Mouse (Mus musculus): ENCODE data around the gene Cidec.

Cidec gene

GRCm38 (mm10) chr6:113435664-113436205, at the start of gene Cidec:
Gene Cidec, minus strand, starts transcription at chr6:113435760.
- DNase-seq = no peak

- peak in 1 of 2 experiments; percentile 60 for DNase-seq
These were observed 48.2 kb upstream of the Cidec start for GRCm38 (mm10) chr6:113483729-113484128.

- peak; percentile 98 to 99 for DNase-seq
These were observed 47.6 kb upstream of the Cidec start, which contains the start of gene Creld1 for GRCm38 (mm10) chr6:113483100-113483615. Gene Creld1, plus strand, starts transcription at chr6:113483297.

GRCm38 (mm10) chr6:113482477-113483099, 47.0 kb upstream of the Cidec start:
- peak; percentile 43 to 70 for DNase-seq

- peak; percentile 47 to 72 for DNase-seq
These were observed 45.2 kb upstream of the Cidec start for GRCm38 (mm10) chr6:113480555-113481373.

GRCm38 (mm10) chr6:113478906-113479305, 43.3 kb upstream of the Cidec start:
- DNase-seq = peak in 1 of 2 experiments; percentile 74

- DNase-seq = no peak
These were observed 41.8 kb upstream of the Cidec start for GRCm38 (mm10) chr6:113477353-113477752.

- no peak for DNase-seq
These were observed 38.2 kb upstream of the Cidec start for GRCm38 (mm10) chr6:113473715-113474114.

GRCm38 (mm10) chr6:113473246-113473645, 37.7 kb upstream of the Cidec start:
- DNase-seq = no peak

- DNase-seq = no peak
These were observed 36.5 kb upstream of the Cidec start for GRCm38 (mm10) chr6:113472061-113472460.

- DNase-seq = peak; percentile 75 to 92
These were observed 35.9 kb upstream of the Cidec start, which contains the start of gene Il17rc for GRCm38 (mm10) chr6:113471297-113471936. Gene Il17rc, plus strand, starts transcription at chr6:113471427.

- DNase-seq = peak; percentile 87 to 88
These were observed 33.9 kb upstream of the Cidec start for GRCm38 (mm10) chr6:113469432-113469831.

GRCm38 (mm10) chr6:113469021-113469420, 33.5 kb upstream of the Cidec start:
- DNase-seq = peak; percentile 84 to 87

- no peak for DNase-seq
These were observed 33.0 kb upstream of the Cidec start for GRCm38 (mm10) chr6:113468512-113468911.

GRCm38 (mm10) chr6:113465602-113466001, 30.0 kb upstream of the Cidec start:
- DNase-seq = peak in 1 of 2 experiments; percentile 49

GRCm38 (mm10) chr6:113464040-113464439, 28.5 kb upstream of the Cidec start:
- DNase-seq = no peak

GRCm38 (mm10) chr6:113458635-113459034, 23.1 kb upstream of the Cidec start:
- peak; percentile 46 to 77 for DNase-seq

GRCm38 (mm10) chr6:113457952-113458534, 22.5 kb upstream of the Cidec start, which contains the start of gene Il17re:
Gene Il17re, plus strand, starts transcription at chr6:113458484.
- no peak for DNase-seq

- no peak for DNase-seq
These were observed 19.4 kb upstream of the Cidec start for GRCm38 (mm10) chr6:113455007-113455406.

GRCm38 (mm10) chr6:113451839-113452238, 16.3 kb upstream of the Cidec start:
- DNase-seq = no peak

GRCm38 (mm10) chr6:113447639-113448038, 12.1 kb upstream of the Cidec start:
- no peak for DNase-seq

All from kidney, postnatal 25 days (tissue).